Mouse (Mus musculus) spleen, adult 12 weeks (tissue): Measurements from ENCODE around the gene Cyb5d1.

Experiments used
- DNase-seq: peaks from one replicate; pipeline ENCODE4 v3.0.0; 2022; ENCODE audit warnings: low spot score

Gene Cyb5d1

GRCm38 (mm10) chr11:69379600-69379999 lies 15.8 kb downstream of the Cyb5d1 start:
- no peak for DNase-seq

- DNase-seq, result no peak
These were observed 17.7 kb downstream of the Cyb5d1 start for GRCm38 (mm10) chr11:69377766-69378165.

GRCm38 (mm10) chr11:69375646-69376045 lies 19.8 kb downstream of the Cyb5d1 start:
- no peak for DNase-seq

GRCm38 (mm10) chr11:69373223-69373965 lies 22.0 kb downstream of the Cyb5d1 start:
- no peak for DNase-seq

GRCm38 (mm10) chr11:69372780-69373170 lies 22.7 kb downstream of the Cyb5d1 start:
- DNase-seq, result no peak

- no peak for DNase-seq
These were observed 23.2 kb downstream of the Cyb5d1 start for GRCm38 (mm10) chr11:69372056-69372779.

- DNase-seq, result no peak
These were observed 23.8 kb downstream of the Cyb5d1 start for GRCm38 (mm10) chr11:69371601-69372000.

GRCm38 (mm10) chr11:69370817-69371215 lies 24.6 kb downstream of the Cyb5d1 start:
- no peak for DNase-seq

GRCm38 (mm10) chr11:69369990-69370816 lies 25.2 kb downstream of the Cyb5d1 start:
- DNase-seq, result no peak

- DNase-seq, result no peak
These were observed 26.0 kb downstream of the Cyb5d1 start, which contains the start of gene Chd3 for GRCm38 (mm10) chr11:69369215-69369989. TSS of gene Chd3 (minus strand) at chr11:69369406.

- DNase-seq, result peak; percentile 17
These were observed 26.8 kb downstream of the Cyb5d1 start for GRCm38 (mm10) chr11:69368356-69369214.

GRCm38 (mm10) chr11:69367616-69368355 lies 27.6 kb downstream of the Cyb5d1 start:
- DNase-seq, result no peak

GRCm38 (mm10) chr11:69366855-69367615 lies 28.4 kb downstream of the Cyb5d1 start:
- DNase-seq, result peak; percentile 17

- DNase-seq, result peak; percentile 68
These were observed 29.1 kb downstream of the Cyb5d1 start for GRCm38 (mm10) chr11:69366157-69366854.

- DNase-seq, result no peak
These were observed 29.7 kb downstream of the Cyb5d1 start for GRCm38 (mm10) chr11:69365722-69366121.

- no peak for DNase-seq
These were observed 30.5 kb downstream of the Cyb5d1 start for GRCm38 (mm10) chr11:69364910-69365309.

- DNase-seq, result no peak
These were observed 31.1 kb downstream of the Cyb5d1 start for GRCm38 (mm10) chr11:69364376-69364775.

- DNase-seq, result no peak
These were observed 33.0 kb downstream of the Cyb5d1 start for GRCm38 (mm10) chr11:69362479-69362878.

GRCm38 (mm10) chr11:69362021-69362420 lies 33.4 kb downstream of the Cyb5d1 start:
- no peak for DNase-seq
